Mouse (Mus musculus) kidney, adult 9 months (tissue): ENCODE results near the gene Gm4216.
"Not testable (repeated sequence)": the region's sequence is repeated elsewhere in the genome, so short reads cannot be mapped to it uniquely, and the experiment has no call there.

Experiments used
- DNase-seq: peaks from one replicate; pipeline ENCODE4 v3.0.0; 2022

Gm4216 gene

GRCm38 (mm10) chr7:23019823-23020222 lies at the start of gene Gm4216:
Gene Gm4216 (minus strand): TSS chr7:23019923.
- DNase-seq = not testable (repeated sequence)

- not testable (repeated sequence) for DNase-seq
Measured at GRCm38 (mm10) chr7:23067356-23067755, 47.6 kb upstream of the Gm4216 start, which contains the start of gene Gm8720. Gene Gm8720 (minus strand): TSS chr7:23067456.

- DNase-seq = not testable (repeated sequence)
Measured at GRCm38 (mm10) chr7:23055240-23055639, 35.5 kb upstream of the Gm4216 start, which contains the start of gene Vmn1r163. Gene Vmn1r163 (plus strand): TSS chr7:23055540.

GRCm38 (mm10) chr7:22984573-22984972 lies 35.1 kb downstream of the Gm4216 start, which contains the start of gene Gm4214:
Gene Gm4214 (minus strand): TSS chr7:22984673.
- not testable (repeated sequence) for DNase-seq
